In the genomic region with DNA sequence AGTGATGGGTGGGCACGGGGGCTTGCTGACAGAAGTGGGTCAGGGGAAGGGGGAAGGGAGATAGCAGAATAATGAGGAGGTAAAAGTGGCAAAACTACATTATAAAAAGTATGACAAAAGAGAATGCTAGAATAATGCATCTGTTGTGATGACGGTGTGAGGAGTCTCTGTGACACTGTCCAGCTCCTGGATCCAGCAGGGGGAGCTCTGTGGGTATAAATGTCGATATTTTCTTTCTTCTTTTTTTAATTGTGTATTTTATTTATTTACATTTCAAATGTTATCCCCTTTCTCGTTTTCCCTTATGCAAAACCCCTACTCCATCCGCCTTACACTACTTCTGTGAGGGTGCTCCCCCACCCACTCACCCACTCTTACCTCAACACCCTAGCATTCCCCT, we compare ENCODE assay signal across 21 mouse cellular contexts.
A peak's percentile ranks its signal among the peaks of the same experiment; 100 is the strongest.
DNase-seq lines count a peak whose midpoint lies in the region; TF ChIP-seq lines count a peak whose summit lies in the region.
"Had no signal": no experiment of that assay in that cellular context is flagged by ENCODE, and none has a peak within 500 bp of the region (broad histone marks: within the 10 kb centered on the region; RNA-seq: fewer than 3 reads in every experiment).

No protein-coding gene starts in this region.

- no peak for TF ChIP-seq POLR2A in kidney, adult 2 months (IDR thresholded peaks at IDR 0.05; ENCODE audit: low read depth, low read length)

- no peak for DNase-seq in kidney, adult 2 months
- no peak for DNase-seq in kidney, postnatal 25 days
- no peak for DNase-seq in left cerebral cortex, adult 2 months (ENCODE audit: extremely low spot score in 1 of 2, low spot score in 2 of 2)
- no peak for DNase-seq in left cerebral cortex, postnatal 14 days (ENCODE audit: low spot score in 2 of 2)
- peak; percentile 19 for DNase-seq in NIH3T3 (ENCODE audit: low read depth)
- DNase-seq in layer of hippocampus, adult 9-10 months (ENCODE audit: low spot score) = no peak
- DNase-seq: adrenal gland, postnatal 14 days; B cell, adult 2 months; cerebellum, adult 11 months; cerebellum, adult 9-10 months; kidney, adult 11 months; layer of hippocampus, adult 9-11 months; thymus, adult 2 months; thymus, postnatal 4 days had no signal

- peak; percentile 16; the same call in 1 of the 2 replicates for TF ChIP-seq CTCF in kidney, adult 2 months (conservative IDR thresholded peaks at IDR 0.05; ENCODE audit: insufficient read depth, insufficient read length, low read depth, low read length)
- peak; percentile 29 for TF ChIP-seq CTCF in left cerebral cortex, adult 2 months (IDR thresholded peaks at IDR 0.05)
- TF ChIP-seq CTCF in E14TG2a.4 (conservative IDR thresholded peaks at IDR 0.05; ENCODE audit: low read length) = 0 out of 2 replicates have a peak, but pooled peaks have one; percentile 5

- no peaks in the 10 kb centered on the region for H3K9me3 ChIP-seq in E14TG2a.4 (ENCODE audit: low read length)
- H3K9me3 ChIP-seq: embryonic facial prominence, embryonic 13.5 days; heart, embryonic 15.5 days; kidney, embryonic 15.5 days; limb, embryonic 13.5 days; midbrain, embryonic 15.5 days; stomach, embryonic 15.5 days had no signal

- 66% methylated on average over 5 of the region's 5 CpGs for WGBS in kidney, adult 2 months

- intact Hi-C loops in left cerebral cortex, adult 2 months (cut with DNase I) = loop anchor here (5.0 kb wide), 1 partner anchor 165 kb away; no protein-coding TSS in a partner anchor
- intact Hi-C loops in left cerebral cortex, postnatal 14 days (cut with DNase I) = no loop called here

- no peak overlapping the region for H3K27ac ChIP-seq in kidney, adult 2 months (ENCODE audit: insufficient read depth, low read depth, low read length)
- no peak overlapping the region for H3K27ac ChIP-seq in left cerebral cortex, adult 2 months
- H3K27ac ChIP-seq: embryonic facial prominence, embryonic 13.5 days; heart, embryonic 15.5 days; kidney, embryonic 15.5 days; limb, embryonic 13.5 days; midbrain, embryonic 15.5 days; stomach, embryonic 15.5 days had no signal

- H3K4me1 ChIP-seq in kidney, adult 2 months (ENCODE audit: control insufficient read depth, insufficient read depth, low read length) = no peaks in the 10 kb centered on the region
- no peaks in the 10 kb centered on the region for H3K4me1 ChIP-seq in E14TG2a.4 (replicated peaks; ENCODE audit: low read depth, low read length)
- H3K4me1 ChIP-seq: embryonic facial prominence, embryonic 13.5 days; kidney, embryonic 15.5 days; limb, embryonic 13.5 days; midbrain, embryonic 15.5 days; stomach, embryonic 15.5 days had no signal

- H3K27me3 ChIP-seq in kidney, adult 2 months (replicated peaks; ENCODE audit: control insufficient read depth, insufficient read depth, low read length) = no peaks in the 10 kb centered on the region
- H3K27me3 ChIP-seq in E14TG2a.4 (ENCODE audit: insufficient read depth, low read length) = no peaks in the 10 kb centered on the region
- H3K27me3 ChIP-seq: embryonic facial prominence, embryonic 13.5 days; heart, embryonic 15.5 days; kidney, embryonic 15.5 days; limb, embryonic 13.5 days; midbrain, embryonic 15.5 days; stomach, embryonic 15.5 days had no signal

- H3K4me3 ChIP-seq in kidney, adult 2 months (ENCODE audit: insufficient read depth, low read depth, low read length) = no peak overlapping the region
- no peak overlapping the region for H3K4me3 ChIP-seq in left cerebral cortex, adult 2 months
- no peak overlapping the region for H3K4me3 ChIP-seq in E14TG2a.4 (replicated peaks; ENCODE audit: low read length)
- H3K4me3 ChIP-seq: embryonic facial prominence, embryonic 13.5 days; heart, embryonic 15.5 days; kidney, embryonic 15.5 days; limb, embryonic 13.5 days; midbrain, embryonic 15.5 days; stomach, embryonic 15.5 days had no signal

- H3K36me3 ChIP-seq in kidney, adult 2 months (ENCODE audit: control insufficient read depth, insufficient read depth, low read length) = no peaks in the 10 kb centered on the region
- H3K36me3 ChIP-seq in E14TG2a.4 (ENCODE audit: insufficient read depth, low read length) = no peaks in the 10 kb centered on the region
- H3K36me3 ChIP-seq: embryonic facial prominence, embryonic 13.5 days; heart, embryonic 15.5 days; kidney, embryonic 15.5 days; limb, embryonic 13.5 days; midbrain, embryonic 15.5 days; stomach, embryonic 15.5 days had no signal
